Mouse (Mus musculus) olfactory bulb, adult 2 months (tissue): Measurements from ENCODE around the gene Stk35.

Experiments
- CTCF ChIP-seq: fragments of 200-500 bp; IDR thresholded peaks from 2 replicates; pipeline ENCODE4 v1.5.1; 2012; ENCODE audit warnings: low read depth, mild to moderate bottlenecking, low read length, moderate library complexity; ENCODE audit not compliant: insufficient read depth
- POLR2A ChIP-seq: fragments of 200-500 bp; IDR thresholded peaks from 2 replicates; pipeline ENCODE4 v1.6.1; 2012; ENCODE audit warnings: mild to moderate bottlenecking, low read depth, low read length, moderate library complexity; ENCODE audit not compliant: insufficient read depth

- TF ChIP-seq POLR2A (no peak), CTCF (no peak)
Observed at GRCm38 (mm10) chr2:129834881-129835280, 34.6 kb downstream of the Stk35 start.
